ENCODE assay signal across 9 mouse cellular contexts in genomic region chr2:30285004-30285403, GRCm38 (mm10). TPM values are rescaled to one million over a fixed set of nuclear protein-coding genes. Genes with fewer than 3 reads are reported as not detected.
DNase-seq lines count a peak whose midpoint lies in the region; ATAC-seq and TF ChIP-seq lines count a peak whose summit lies in the region.
"Had no signal": no experiment of that assay in that cellular context is flagged by ENCODE, and none has a peak within 500 bp of the region (broad histone marks: within the 10 kb centered on the region; RNA-seq: fewer than 3 reads in every experiment).

No protein-coding gene starts in this region.

- H3K4me1 ChIP-seq in liver, embryonic 11.5 days (replicated peaks; ENCODE audit: control insufficient read depth, insufficient read depth, low read length): peaks cover 20% of the 10 kb centered on the region
- H3K4me1 ChIP-seq in embryonic facial prominence, embryonic 15.5 days: peaks cover 22% of the 10 kb centered on the region
- H3K4me1 ChIP-seq in limb, embryonic 12.5 days (replicated peaks): peaks cover 20% of the 10 kb centered on the region
- peaks cover 26% of the 10 kb centered on the region for H3K4me1 ChIP-seq in small intestine, adult 2 months (ENCODE audit: control insufficient read depth, insufficient read depth, insufficient read length, low read length)

- ATAC-seq in liver, embryonic 11.5 days (replicated peaks; ENCODE audit: low FRiP score): no peak
- no peak for ATAC-seq in embryonic facial prominence, embryonic 15.5 days (ENCODE audit: insufficient number of reproducible peaks, low FRiP score, low TSS enrichment, low read depth)
- ATAC-seq in limb, embryonic 12.5 days (ENCODE audit: insufficient number of reproducible peaks, insufficient read depth, low FRiP score, low TSS enrichment, low read depth): no peak
- no peak for ATAC-seq in megakaryocyte progenitor cell, adult 5-6 weeks (replicated peaks; ENCODE audit: poor library complexity)

- no peaks in the 10 kb centered on the region for H3K27me3 ChIP-seq in liver, embryonic 11.5 days (replicated peaks; ENCODE audit: control insufficient read depth, insufficient read depth, low read length)
- H3K27me3 ChIP-seq in embryonic facial prominence, embryonic 15.5 days: no peaks in the 10 kb centered on the region
- H3K27me3 ChIP-seq in limb, embryonic 12.5 days: no peaks in the 10 kb centered on the region
- no peaks in the 10 kb centered on the region for H3K27me3 ChIP-seq in small intestine, adult 2 months (ENCODE audit: control insufficient read depth, insufficient read depth, low read length)

- TF ChIP-seq POLR2A in small intestine, adult 2 months (IDR thresholded peaks at IDR 0.05; ENCODE audit: low read depth, low read length): no peak

- H3K4me2 ChIP-seq in liver, embryonic 11.5 days: peak overlapping the region; percentile 99
- H3K4me2 ChIP-seq in embryonic facial prominence, embryonic 15.5 days (replicated peaks): peak overlapping the region; percentile 95
- peak overlapping the region; percentile 95 for H3K4me2 ChIP-seq in limb, embryonic 12.5 days

- TF ChIP-seq CTCF in small intestine, adult 2 months (IDR thresholded peaks at IDR 0.05; ENCODE audit: extremely low read depth, insufficient read length, insufficient replicate concordance, low read depth, low read length): no peak

- H3K9me3 ChIP-seq in liver, embryonic 11.5 days (ENCODE audit: control insufficient read depth, low read length): no peaks in the 10 kb centered on the region
- H3K9me3 ChIP-seq in embryonic facial prominence, embryonic 15.5 days (replicated peaks): no peaks in the 10 kb centered on the region
- no peaks in the 10 kb centered on the region for H3K9me3 ChIP-seq in limb, embryonic 12.5 days

- no peak overlapping the region for H3K27ac ChIP-seq in liver, embryonic 11.5 days (ENCODE audit: low read depth, low read length)
- H3K27ac ChIP-seq in embryonic facial prominence, embryonic 15.5 days (replicated peaks): no peak overlapping the region
- H3K27ac ChIP-seq in limb, embryonic 12.5 days: no peak overlapping the region
- H3K27ac ChIP-seq in small intestine, adult 2 months (ENCODE audit: insufficient read depth, low read depth, low read length): no peak overlapping the region

- no peak for DNase-seq in liver, embryonic 11.5 days (ENCODE audit: low spot score)
- DNase-seq in liver: no peak
- no peak for DNase-seq in frontal cortex, adult 2 months (ENCODE audit: extremely low spot score in 1 of 2, low spot score in 1 of 2)
- DNase-seq in gastrocnemius, postnatal 10 days: no peak

- H3K36me3 ChIP-seq in liver, embryonic 11.5 days (ENCODE audit: control insufficient read depth, insufficient read depth, low read length): peaks cover 6% of the 10 kb centered on the region; the same call in 1 of the 2 replicates
- H3K36me3 ChIP-seq in embryonic facial prominence, embryonic 15.5 days: peaks cover 2% of the 10 kb centered on the region; the same call in 1 of the 2 replicates
- peaks cover 6% of the 10 kb centered on the region; the same call in 1 of the 2 replicates for H3K36me3 ChIP-seq in limb, embryonic 12.5 days
- H3K36me3 ChIP-seq in small intestine, adult 2 months (ENCODE audit: control insufficient read depth, insufficient read depth, low read length): no peaks in the 10 kb centered on the region

- peak overlapping the region; percentile 93; the same call in 1 of the 2 replicates for H3K9ac ChIP-seq in liver, embryonic 11.5 days (ENCODE audit: low read depth, low read length)
- peak overlapping the region; percentile 67; the same call in 1 of the 2 replicates for H3K9ac ChIP-seq in embryonic facial prominence, embryonic 15.5 days
- no peak overlapping the region for H3K9ac ChIP-seq in limb, embryonic 12.5 days (replicated peaks)

- peak overlapping the region; percentile 88 for H3K4me3 ChIP-seq in liver, embryonic 11.5 days (ENCODE audit: low read depth, low read length)
- H3K4me3 ChIP-seq in embryonic facial prominence, embryonic 15.5 days (replicated peaks): peak overlapping the region; percentile 80
- H3K4me3 ChIP-seq in limb, embryonic 12.5 days (replicated peaks): peak overlapping the region; percentile 95
- H3K4me3 ChIP-seq in small intestine, adult 2 months (ENCODE audit: low read depth, low read length): peak overlapping the region; percentile 86; the same call in 1 of the 2 replicates

- WGBS in liver, embryonic 11.5 days: 80% methylated on average over 5 of the region's 5 CpGs
- WGBS in embryonic facial prominence, embryonic 15.5 days: 89% methylated on average over 5 of the region's 5 CpGs
- 88% methylated on average over 5 of the region's 5 CpGs for WGBS in limb, embryonic 12.5 days
- WGBS in small intestine, adult 2 months: 91% methylated on average over 5 of the region's 5 CpGs

RNA-seq across cellular contexts. Expression of gene Dolk, which starts 1.1 kb away (rescaled TPM):
- 24.2 and 25.6 TPM in 2 replicates for polyA plus RNA-seq in liver, embryonic 11.5 days (2014; fragmentation: Nextera tagmentation; extraction: Ambion mirVana)
- 31.4 and 31.7 TPM in 2 replicates for polyA plus RNA-seq in embryonic facial prominence, embryonic 15.5 days (2015; fragmentation: Nextera tagmentation; extraction: Ambion mirVana)
- 27.7 and 28.7 TPM in 2 replicates for polyA plus RNA-seq in limb, embryonic 12.5 days (2016; fragmentation: Nextera tagmentation; extraction: Ambion mirVana)
- polyA plus RNA-seq in small intestine, adult 2 months (2012; rRNA removed): 14.1 and 14.8 TPM in 2 replicates
- 5.9 TPM in 2 replicates for total RNA-seq in megakaryocyte progenitor cell, adult 5-6 weeks (2015)
- 9.3 and 14.1 TPM in 2 replicates for total RNA-seq in megakaryocyte progenitor cell, adult 5-6 weeks (2017)
- 14.3 and 16.3 TPM in 2 replicates for polyA plus RNA-seq in frontal cortex, adult 2 months (2012; rRNA removed)
- 10 to 100 TPM; 17.3 to 18.3 TPM for total RNA-seq in gastrocnemius, postnatal 10 days (2021)

RNA-seq across cellular contexts. Expression of gene Nup188, which starts 1.2 kb away (rescaled TPM):
- polyA plus RNA-seq in liver, embryonic 11.5 days (2014; fragmentation: Nextera tagmentation; extraction: Ambion mirVana): 60.1 and 64.5 TPM in 2 replicates
- 29.0 and 34.3 TPM in 2 replicates for polyA plus RNA-seq in embryonic facial prominence, embryonic 15.5 days (2015; fragmentation: Nextera tagmentation; extraction: Ambion mirVana)
- 32.0 and 41.4 TPM in 2 replicates for polyA plus RNA-seq in limb, embryonic 12.5 days (2016; fragmentation: Nextera tagmentation; extraction: Ambion mirVana)
- polyA plus RNA-seq in small intestine, adult 2 months (2012; rRNA removed): 12.7 and 21.4 TPM in 2 replicates
- 34.3 and 35.8 TPM in 2 replicates for total RNA-seq in megakaryocyte progenitor cell, adult 5-6 weeks (2015)
- total RNA-seq in megakaryocyte progenitor cell, adult 5-6 weeks (2017): 21.6 and 21.7 TPM in 2 replicates
- 18.3 and 19.4 TPM in 2 replicates for polyA plus RNA-seq in frontal cortex, adult 2 months (2012; rRNA removed)
- total RNA-seq in gastrocnemius, postnatal 10 days (2021): 10 to 100 TPM; 15.9 to 18.1 TPM

RNA-seq across cellular contexts. Expression of gene Gm28038, which starts 4.2 kb away (rescaled TPM):
- polyA plus RNA-seq in liver, embryonic 11.5 days (2014; fragmentation: Nextera tagmentation; extraction: Ambion mirVana): not detected in 2 replicates
- not detected in 2 replicates for polyA plus RNA-seq in embryonic facial prominence, embryonic 15.5 days (2015; fragmentation: Nextera tagmentation; extraction: Ambion mirVana)
- polyA plus RNA-seq in limb, embryonic 12.5 days (2016; fragmentation: Nextera tagmentation; extraction: Ambion mirVana): not detected in 2 replicates
- polyA plus RNA-seq in small intestine, adult 2 months (2012; rRNA removed): not detected in 2 replicates
- total RNA-seq in megakaryocyte progenitor cell, adult 5-6 weeks (2015): not detected in 2 replicates
- not detected in 2 replicates for total RNA-seq in megakaryocyte progenitor cell, adult 5-6 weeks (2017)
- not detected in 2 replicates for polyA plus RNA-seq in frontal cortex, adult 2 months (2012; rRNA removed)
- not detected for total RNA-seq in gastrocnemius, postnatal 10 days (2021)
- total RNA-seq: hematopoietic stem cell, adult 5-6 weeks had no signal

RNA-seq across cellular contexts. Expression of gene Phyhd1, which starts 19.0 kb away (rescaled TPM):
- polyA plus RNA-seq in liver, embryonic 11.5 days (2014; fragmentation: Nextera tagmentation; extraction: Ambion mirVana): 10.5 and 11.7 TPM in 2 replicates
- 5.0 and 6.0 TPM in 2 replicates for polyA plus RNA-seq in embryonic facial prominence, embryonic 15.5 days (2015; fragmentation: Nextera tagmentation; extraction: Ambion mirVana)
- 2.6 and 3.6 TPM in 2 replicates for polyA plus RNA-seq in limb, embryonic 12.5 days (2016; fragmentation: Nextera tagmentation; extraction: Ambion mirVana)
- 2.4 and 3.8 TPM in 2 replicates for polyA plus RNA-seq in small intestine, adult 2 months (2012; rRNA removed)
- total RNA-seq in megakaryocyte progenitor cell, adult 5-6 weeks (2015): 0.35 and 0.64 TPM in 2 replicates
- 0.88 and 2.8 TPM in 2 replicates for total RNA-seq in megakaryocyte progenitor cell, adult 5-6 weeks (2017)
- polyA plus RNA-seq in frontal cortex, adult 2 months (2012; rRNA removed): 33.8 and 34.0 TPM in 2 replicates
- total RNA-seq in gastrocnemius, postnatal 10 days (2021): 10 to 100 TPM; 11.3 to 12.4 TPM

RNA-seq across cellular contexts. Expression of gene Gm28035, which starts 44.6 kb away (rescaled TPM):
- 0.16 and 0.23 TPM in 2 replicates for polyA plus RNA-seq in liver, embryonic 11.5 days (2014; fragmentation: Nextera tagmentation; extraction: Ambion mirVana)
- polyA plus RNA-seq in embryonic facial prominence, embryonic 15.5 days (2015; fragmentation: Nextera tagmentation; extraction: Ambion mirVana): 0.09 and 0.16 TPM in 2 replicates
- 0.40 TPM in 1 of 2 replicates, not detected in the other for polyA plus RNA-seq in limb, embryonic 12.5 days (2016; fragmentation: Nextera tagmentation; extraction: Ambion mirVana)
- polyA plus RNA-seq in small intestine, adult 2 months (2012; rRNA removed): 3.1 and 6.1 TPM in 2 replicates
- total RNA-seq in megakaryocyte progenitor cell, adult 5-6 weeks (2015): not detected in 2 replicates
- total RNA-seq in megakaryocyte progenitor cell, adult 5-6 weeks (2017): 0.07 TPM in 1 of 2 replicates, not detected in the other
- 22.6 and 24.8 TPM in 2 replicates for polyA plus RNA-seq in frontal cortex, adult 2 months (2012; rRNA removed)
- total RNA-seq in gastrocnemius, postnatal 10 days (2021): under 1 TPM; 0.42 to 0.86 TPM
